Mouse (Mus musculus) olfactory bulb, adult 2 months (tissue): ENCODE results near the gene Hist3h2ba. TPM values are rescaled to one million over a fixed set of nuclear protein-coding genes. Genes with fewer than 3 reads are reported as not detected.

Source experiments
- H3K27ac ChIP-seq: fragments of 200-500 bp; 2 replicates; pipeline ENCODE4 v1.5.1; 2012; ENCODE audit warnings: low read depth, low read length; ENCODE audit not compliant: insufficient read depth
- H3K4me1 ChIP-seq: fragments of 200-500 bp; 2 replicates; pipeline ENCODE4 v1.6.1; 2012; ENCODE audit warnings: low read length; ENCODE audit not compliant: control insufficient read depth, insufficient read depth
- H3K4me3 ChIP-seq: fragments of 200-500 bp; 2 replicates; pipeline ENCODE4 v1.5.1; 2012; ENCODE audit warnings: mild to moderate bottlenecking, low read depth, low read length, moderate library complexity; ENCODE audit not compliant: insufficient read depth
- CTCF ChIP-seq: fragments of 200-500 bp; IDR thresholded peaks from 2 replicates; pipeline ENCODE4 v1.5.1; 2012; ENCODE audit warnings: low read depth, mild to moderate bottlenecking, low read length, moderate library complexity; ENCODE audit not compliant: insufficient read depth
- POLR2A ChIP-seq: fragments of 200-500 bp; IDR thresholded peaks from 2 replicates; pipeline ENCODE4 v1.6.1; 2012; ENCODE audit warnings: mild to moderate bottlenecking, low read depth, low read length, moderate library complexity; ENCODE audit not compliant: insufficient read depth
- WGBS: fragments of 180-500 bp; shearing (Covaris S2); methylation state at CpG from one replicate; pipeline ENCODE4 v1.1.7; 2018; 5-methylcytosine and 5-hydroxymethylcytosine counted together
- polyA plus RNA-seq: library from polyadenylated mRNA; stranded (reverse); fragments of >200 nt; gene quantifications from 2 replicates; pipeline ENCODE4 v1.2.4, GENCODE M21; 2012; ENCODE audit warnings: low replicate concordance; ENCODE audit not compliant: missing spikeins, insufficient read depth, insufficient read length

Hist3h2ba gene
- polyA plus RNA-seq, 1 experiment, result not detected

GRCm38 (mm10) chr11:58970831-58971530 is 22.3 kb downstream of the Hist3h2ba start:
- TF ChIP-seq POLR2A (no peak), CTCF (no peak)
- Histone ChIP-seq H3K4me3 (no peak overlapping the region), H3K4me1 (0 out of 2 replicates have a peak, but pooled peaks cover 4% of the 10 kb centered on the region), H3K27ac (no peak overlapping the region)
- WGBS, result 89% methylated on average over 21 of the region's 21 CpGs

- Histone ChIP-seq H3K4me3 (no peak overlapping the region), H3K27ac (no peak overlapping the region), H3K4me1 (0 out of 2 replicates have a peak, but pooled peaks cover 4% of the 10 kb centered on the region)
- no peak for TF ChIP-seq CTCF
- no peak for TF ChIP-seq POLR2A
- 96% methylated on average over 3 of the region's 3 CpGs for WGBS
Observed at GRCm38 (mm10) chr11:58971796-58972195, 23.1 kb downstream of the Hist3h2ba start.

- 88% methylated on average over 3 of the region's 3 CpGs for WGBS
- Histone ChIP-seq H3K4me1 (peaks cover 12% of the 10 kb centered on the region), H3K4me3 (no peak overlapping the region), H3K27ac (no peak overlapping the region)
- TF ChIP-seq POLR2A, result no peak
- no peak for TF ChIP-seq CTCF
Observed at GRCm38 (mm10) chr11:58974414-58974813, 25.7 kb downstream of the Hist3h2ba start.

GRCm38 (mm10) chr11:58977150-58977549 is 28.4 kb downstream of the Hist3h2ba start:
- Histone ChIP-seq H3K4me3 (peak overlapping the region; percentile 68), H3K27ac (no peak overlapping the region)
- under 1% methylated on average over 29 of the region's 29 CpGs for WGBS

GRCm38 (mm10) chr11:58977607-58978026 is 28.9 kb downstream of the Hist3h2ba start:
- no peak for TF ChIP-seq CTCF
- Histone ChIP-seq H3K4me1 (peaks cover 37% of the 10 kb centered on the region), H3K27ac (no peak overlapping the region), H3K4me3 (peak overlapping the region; percentile 68)
- WGBS, result under 1% methylated on average over 21 of the region's 21 CpGs

More at GRCm38 (mm10) chr11:58977150-58977549, 28.4 kb downstream of the Hist3h2ba start:
- TF ChIP-seq CTCF, result no peak
- no peak for TF ChIP-seq POLR2A
- H3K4me1 ChIP-seq, result peaks cover 32% of the 10 kb centered on the region

DNA sequence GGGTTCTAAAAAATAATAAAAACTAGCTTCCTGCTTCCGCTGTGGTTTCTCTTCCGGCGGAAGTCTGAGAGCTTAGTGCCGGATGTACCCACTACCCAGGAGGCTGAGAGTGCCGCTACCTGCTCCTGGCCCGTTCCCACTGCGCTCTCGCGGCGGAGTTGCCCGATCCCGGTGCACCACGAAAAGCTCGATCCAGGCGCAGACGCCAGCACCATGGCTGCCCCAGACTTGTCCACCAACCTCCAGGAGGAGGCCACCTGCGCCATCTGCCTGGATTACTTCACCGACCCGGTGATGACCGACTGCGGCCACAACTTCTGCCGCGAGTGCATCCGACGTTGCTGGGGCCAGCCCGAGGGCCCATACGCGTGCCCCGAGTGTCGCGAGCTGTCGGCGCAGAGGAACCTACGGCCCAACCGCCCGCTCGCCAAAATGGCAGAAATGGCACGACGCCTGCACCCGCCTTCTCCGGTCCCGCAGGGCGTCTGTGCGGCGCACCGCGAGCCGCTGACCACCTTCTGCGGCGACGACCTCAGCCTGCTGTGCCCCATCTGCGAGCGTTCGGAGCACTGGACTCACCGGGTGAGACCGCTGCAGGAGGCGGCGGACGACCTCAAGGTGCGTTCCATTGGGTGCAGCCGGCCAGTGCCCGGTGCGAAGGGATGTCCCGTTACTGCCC is 29.4 kb downstream of the Hist3h2ba start, which contains the start of gene Trim11:
TSS of gene Trim11 (plus strand) at position 67 of the 679 bp plus-strand sequence.
- Histone ChIP-seq H3K4me1 (peaks cover 40% of the 10 kb centered on the region), H3K4me3 (peak within 1 kb of the TSS; percentile 68), H3K27ac (peak within 1 kb of the TSS; percentile 12; the same call in 1 of the 2 replicates)
- under 1% methylated on average over 64 of the region's 64 CpGs for WGBS
- no peak for TF ChIP-seq CTCF
- TF ChIP-seq POLR2A, result peak; percentile 50; the same call in 1 of the 2 replicates

DNA sequence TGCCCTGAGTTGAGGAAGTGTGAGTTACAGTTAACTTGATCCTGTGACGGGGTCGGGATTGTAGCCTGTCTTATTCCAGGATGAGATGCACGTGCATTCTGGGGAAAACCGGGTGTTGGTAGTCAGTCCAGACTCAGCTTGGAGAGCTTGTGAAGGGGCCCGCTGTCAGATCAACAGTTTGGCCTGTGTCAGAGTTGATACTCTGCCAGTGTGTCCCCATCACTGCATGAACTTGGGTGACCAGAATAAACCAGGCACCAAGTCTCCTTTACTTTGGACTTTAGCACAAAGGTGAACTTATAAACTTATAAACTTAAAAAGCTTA is 29.9 kb downstream of the Hist3h2ba start:
- Histone ChIP-seq H3K4me1 (peaks cover 40% of the 10 kb centered on the region), H3K27ac (no peak overlapping the region), H3K4me3 (peak overlapping the region; percentile 68)
- TF ChIP-seq CTCF (no peak), POLR2A (no peak)
- WGBS, result 1% methylated on average over 5 of the region's 5 CpGs

DNA sequence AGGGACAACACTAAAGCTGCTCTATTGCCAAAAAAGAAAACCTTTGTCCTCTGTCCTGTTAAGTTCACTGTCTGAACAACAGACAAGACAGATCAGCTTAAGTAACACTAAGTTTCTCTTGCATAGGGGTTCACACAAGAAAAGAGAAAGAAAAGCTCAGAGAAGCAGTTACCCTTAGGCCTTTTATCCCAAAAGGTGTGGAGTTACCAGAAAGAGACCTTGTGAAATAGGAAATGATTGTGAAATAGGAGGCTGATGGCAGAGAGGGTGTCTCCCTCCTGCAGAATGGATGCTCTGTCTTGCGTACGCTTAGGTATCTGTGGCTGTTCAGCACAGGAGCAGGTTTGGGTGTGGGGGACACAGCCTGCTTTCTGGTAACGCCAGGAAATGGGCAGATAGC is 30.5 kb downstream of the Hist3h2ba start:
- Histone ChIP-seq H3K4me3 (peak overlapping the region; percentile 22), H3K27ac (no peak overlapping the region), H3K4me1 (peaks cover 40% of the 10 kb centered on the region)
- TF ChIP-seq POLR2A (no peak), CTCF (no peak)
- 72% methylated on average over 3 of the region's 3 CpGs for WGBS

DNA sequence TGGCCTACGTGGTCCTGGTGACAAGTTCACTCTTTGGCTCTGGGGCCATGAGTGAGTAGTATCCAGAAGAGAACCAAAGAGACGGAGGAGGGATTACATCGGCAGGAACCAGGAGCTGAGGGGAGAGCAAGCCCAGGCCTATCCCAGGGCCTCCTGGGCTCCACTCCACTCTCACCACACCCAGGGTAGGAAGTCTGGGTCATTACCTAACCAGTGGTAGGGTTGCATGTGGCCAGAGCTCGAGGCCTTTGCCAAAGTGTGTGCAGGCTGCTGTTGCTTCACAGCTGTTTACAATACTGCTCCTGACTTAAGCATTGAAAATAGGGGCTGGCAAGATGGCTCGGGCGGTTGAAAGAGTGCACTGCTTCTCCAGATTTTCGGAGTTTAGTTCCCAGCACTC is 30.9 kb downstream of the Hist3h2ba start:
- WGBS, result 51% methylated on average over 7 of the region's 7 CpGs
- H3K4me1 ChIP-seq, result peaks cover 41% of the 10 kb centered on the region
- H3K4me3 ChIP-seq, result peak overlapping the region; percentile 22
- TF ChIP-seq CTCF, result no peak
- no peak overlapping the region for H3K27ac ChIP-seq
